Mouse (Mus musculus): ENCODE data around the gene Igf1r. TPM values are rescaled to one million over a fixed set of nuclear protein-coding genes. Genes with fewer than 3 reads are reported as not detected.
A peak's percentile ranks its signal among the peaks of the same experiment; 100 is the strongest.

Gene Igf1r
- total RNA-seq, 2 experiments from 2014 or later: 17.9 to 21.3 TPM

- no peak for DNase-seq
- intact Hi-C loops (cut with DNase I): no loop called here
Measured at GRCm38 (mm10) chr7:68139384-68139783, 186.8 kb downstream of the Igf1r start.

DNA sequence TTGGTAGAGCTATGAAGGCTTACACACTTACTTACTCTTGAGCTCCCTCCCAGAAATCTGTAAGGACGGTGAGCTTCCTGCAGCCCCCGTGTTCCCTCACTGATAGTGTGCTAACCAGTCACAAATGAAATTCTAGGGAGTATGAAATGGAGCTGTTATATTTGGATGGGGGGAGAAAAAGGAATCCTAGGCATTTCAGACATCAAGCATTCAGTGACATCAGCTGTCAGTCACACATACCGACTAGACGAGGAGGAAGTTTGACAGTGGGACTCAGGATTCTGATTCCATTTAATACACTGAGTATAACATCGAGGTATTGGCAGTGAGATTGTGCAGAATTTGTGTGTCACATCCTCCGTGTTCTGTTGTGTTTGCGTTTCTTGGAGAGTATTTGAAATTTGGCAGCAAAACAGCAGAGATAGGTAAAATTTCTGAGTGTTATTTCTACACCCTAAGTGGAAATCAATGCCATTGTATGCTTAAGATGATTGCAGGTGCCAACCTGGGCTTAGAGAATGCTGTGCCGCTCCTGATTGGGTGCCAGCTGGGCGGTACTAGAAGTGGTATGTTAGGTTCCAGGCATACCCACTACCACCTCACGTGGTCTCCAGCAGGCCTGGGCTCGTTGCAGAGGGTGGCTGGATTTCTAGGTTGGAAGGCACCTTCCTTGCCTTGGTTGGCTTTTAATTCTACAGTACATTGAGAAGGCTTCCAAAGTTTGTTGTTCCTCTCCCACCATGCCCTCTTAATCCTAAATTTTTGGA is 187.6 kb downstream of the Igf1r start:
- no peak for DNase-seq
- intact Hi-C loops (cut with DNase I): no loop called here

GRCm38 (mm10) chr7:68144266-68144665 is 191.6 kb downstream of the Igf1r start:
- DNase-seq: no peak
- intact Hi-C loops (cut with DNase I): no loop called here

- DNase-seq: no peak
- intact Hi-C loops (cut with DNase I): loop anchor here (5.0 kb wide), 2 partner anchors 34 to 64 kb away; no protein-coding TSS in a partner anchor
Measured at GRCm38 (mm10) chr7:68148297-68149048, 195.8 kb downstream of the Igf1r start.

DNA sequence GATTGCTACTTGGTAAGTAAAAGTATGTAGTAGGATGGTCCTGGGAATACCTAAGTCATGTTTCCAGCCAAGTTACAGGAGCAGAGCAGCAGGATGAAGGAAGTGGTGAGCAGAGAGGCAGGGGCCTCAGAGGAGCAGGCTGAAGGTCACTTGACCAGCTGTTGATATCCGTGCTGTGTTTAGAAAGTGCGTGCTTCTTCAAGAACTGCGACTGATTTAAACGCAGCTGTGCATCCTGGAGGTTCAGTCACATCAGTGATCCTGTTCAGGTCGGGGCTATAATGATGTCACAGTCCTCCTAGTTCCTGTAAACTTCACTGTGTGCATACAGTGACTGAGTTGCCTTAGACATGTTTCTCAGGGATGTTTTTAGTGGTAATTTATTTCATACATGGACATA is 199.3 kb downstream of the Igf1r start:
- intact Hi-C loops (cut with DNase I): no loop called here
- DNase-seq: no peak

DNA sequence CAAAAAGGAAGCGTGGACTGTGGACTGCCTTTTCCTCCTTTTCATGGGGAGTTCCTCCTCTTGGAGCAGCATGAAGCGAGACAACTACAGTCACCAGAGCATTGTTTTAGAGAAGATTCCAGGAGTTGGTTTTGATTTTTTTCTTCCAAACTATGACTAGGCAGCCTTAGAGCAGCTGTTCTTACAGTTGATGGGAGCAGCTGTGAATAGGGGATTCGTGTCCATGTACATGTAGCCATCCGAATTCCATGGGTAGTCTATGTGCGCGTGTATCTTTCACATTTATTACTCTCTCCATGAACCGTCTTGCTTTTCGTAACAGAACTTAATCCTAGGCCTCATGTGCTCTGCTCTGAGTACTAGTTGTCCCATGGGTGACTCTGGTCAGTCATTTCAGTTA is 199.8 kb downstream of the Igf1r start:
- intact Hi-C loops (cut with DNase I): no loop called here
- DNase-seq: no peak

DNA sequence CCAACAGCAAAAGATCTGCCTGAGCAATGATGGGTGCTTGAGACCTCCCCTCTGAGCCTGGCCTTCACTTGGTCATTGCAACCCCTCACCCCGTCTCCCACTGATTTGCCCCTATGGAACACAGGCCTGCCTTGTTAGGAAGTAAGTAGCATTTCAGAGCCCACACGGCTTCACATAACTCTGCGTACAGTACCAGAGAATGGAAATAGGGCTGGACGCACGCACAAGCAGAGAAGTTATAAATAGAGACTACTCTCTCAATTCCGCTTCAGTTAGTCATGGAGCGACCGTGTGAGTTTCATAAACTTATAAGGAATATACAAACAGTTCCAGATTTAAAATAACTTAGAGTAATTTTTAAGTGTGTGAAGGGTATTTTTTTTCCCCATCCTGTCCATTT is 200.6 kb downstream of the Igf1r start:
- no peak for DNase-seq
- intact Hi-C loops (cut with DNase I): no loop called here

DNA sequence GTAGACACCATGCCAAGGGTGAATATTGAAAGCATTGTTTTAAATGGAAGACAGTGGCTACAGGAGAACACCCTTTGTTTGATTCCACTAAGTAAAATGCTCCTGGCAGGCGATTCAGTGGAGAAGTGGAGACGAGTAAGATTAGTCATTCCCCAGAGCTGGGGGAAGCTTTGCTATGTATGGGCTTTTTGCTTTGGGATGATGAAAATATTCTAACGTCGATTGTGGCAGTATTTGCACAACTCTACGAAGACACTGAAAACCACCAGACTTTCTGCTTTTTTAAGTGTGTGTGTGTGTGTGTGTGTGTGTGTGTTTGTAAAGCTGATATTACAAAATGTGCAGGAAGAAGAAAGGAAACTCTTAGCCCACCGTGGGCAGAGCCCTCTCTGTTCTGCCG is 202.0 kb downstream of the Igf1r start:
- DNase-seq: no peak
- intact Hi-C loops (cut with DNase I): no loop called here

GRCm38 (mm10) chr7:68160094-68160791 is 207.6 kb downstream of the Igf1r start:
- intact Hi-C loops (cut with DNase I): no loop called here
- no peak for DNase-seq

GRCm38 (mm10) chr7:68164074-68164473 is 211.4 kb downstream of the Igf1r start:
- intact Hi-C loops (cut with DNase I): no loop called here

GRCm38 (mm10) chr7:68172776-68173175 is 220.1 kb downstream of the Igf1r start:
- no peak for DNase-seq
- intact Hi-C loops (cut with DNase I): no loop called here

More at GRCm38 (mm10) chr7:68164074-68164473, 211.4 kb downstream of the Igf1r start:
- DNase-seq: no peak

DNA sequence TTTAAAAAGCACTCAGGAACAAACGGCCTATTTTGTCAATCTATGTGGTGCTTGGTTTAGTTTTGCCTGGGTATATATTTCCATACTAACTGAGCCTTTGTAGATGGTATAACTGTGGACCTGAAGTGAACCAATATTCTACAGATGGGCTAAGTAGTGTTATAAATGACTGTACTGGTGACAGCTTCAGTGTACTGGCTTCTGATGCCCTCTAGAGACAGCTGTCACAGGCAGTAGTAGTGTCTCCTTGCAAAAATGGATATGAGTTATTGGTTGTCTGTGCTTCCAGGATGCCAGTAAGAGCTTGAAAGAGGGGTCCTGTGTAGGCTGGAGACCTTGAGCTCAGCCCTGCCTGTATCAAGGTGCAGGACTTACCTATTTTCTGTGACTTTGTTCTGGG is 227.0 kb downstream of the Igf1r start:
- DNase-seq: no peak
- intact Hi-C loops (cut with DNase I): loop anchor here (5.0 kb wide), 4 partner anchors 32 to 392 kb away; partner anchors contain the start of gene Igf1r

- no peak for DNase-seq
- intact Hi-C loops (cut with DNase I): loop anchor here (5.0 kb wide), 3 partner anchors 34 to 394 kb away; no protein-coding TSS in a partner anchor
Measured at GRCm38 (mm10) chr7:68181104-68181503, 228.5 kb downstream of the Igf1r start.

DNA sequence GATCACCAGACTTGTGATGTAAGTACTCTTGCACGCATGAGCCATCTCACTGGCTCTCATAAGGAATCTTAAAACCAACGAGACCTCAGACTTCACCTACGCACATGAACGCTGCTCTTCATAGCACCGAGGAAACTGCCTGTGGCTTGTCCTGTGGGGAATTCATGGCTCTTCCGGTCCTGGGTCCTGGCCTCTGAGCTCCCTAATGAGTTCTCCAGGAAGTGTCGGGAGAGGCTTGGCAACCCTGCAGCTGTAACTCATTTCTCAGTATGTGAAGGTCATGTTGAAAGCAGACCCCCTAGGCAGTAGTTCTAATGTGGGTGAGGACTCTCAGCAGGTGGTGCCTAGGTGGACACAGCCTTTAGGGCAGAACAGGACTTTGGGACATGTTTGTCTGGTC is 229.4 kb downstream of the Igf1r start:
- intact Hi-C loops (cut with DNase I): loop anchor here (5.0 kb wide), 3 partner anchors 35 to 395 kb away; no protein-coding TSS in a partner anchor
- no peak for DNase-seq

DNA sequence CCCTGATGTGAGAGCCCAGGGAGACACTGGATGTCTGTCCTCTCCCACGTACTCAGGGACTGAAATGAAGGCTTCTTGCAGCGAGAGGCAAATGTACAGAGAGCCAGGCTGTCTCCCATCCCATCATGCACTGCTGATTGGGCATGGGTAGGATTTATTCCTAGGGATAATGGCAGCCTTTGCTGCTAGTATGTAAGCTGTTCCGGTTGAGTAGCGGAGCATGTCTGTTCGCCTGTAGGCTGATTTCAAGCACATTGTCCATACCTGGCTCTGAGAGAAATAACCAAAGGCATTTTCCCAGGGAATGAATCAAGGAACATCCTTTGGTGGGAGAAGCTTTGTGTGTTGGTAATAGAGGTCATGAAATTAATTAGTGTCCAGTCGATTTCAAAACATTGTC is 230.1 kb downstream of the Igf1r start:
- intact Hi-C loops (cut with DNase I): loop anchor here (5.0 kb wide), 3 partner anchors 35 to 395 kb away; no protein-coding TSS in a partner anchor

DNA sequence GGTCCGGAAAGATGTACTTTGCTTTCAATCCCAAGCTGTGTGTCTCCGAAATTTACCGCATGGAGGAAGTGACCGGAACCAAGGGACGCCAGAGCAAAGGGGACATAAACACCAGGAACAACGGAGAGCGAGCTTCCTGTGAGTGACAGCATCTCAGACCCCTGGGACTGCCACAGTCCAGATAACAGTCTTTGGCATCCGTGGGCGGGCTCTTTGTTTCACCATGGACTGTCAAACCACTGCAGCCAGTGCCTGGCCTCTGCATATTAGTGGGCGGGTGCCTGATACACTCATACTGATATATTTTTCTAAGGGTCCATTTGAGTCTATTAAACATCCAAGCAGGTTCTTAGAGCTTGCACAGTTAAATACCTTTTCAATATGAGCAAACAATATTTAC is 230.8 kb downstream of the Igf1r start:
- peak in 1 of 2 experiments; percentile 13 for DNase-seq
- intact Hi-C loops (cut with DNase I): loop anchor here (5.0 kb wide), 3 partner anchors 36 to 396 kb away; no protein-coding TSS in a partner anchor

More for the DNA sequence above, 230.1 kb downstream of the Igf1r start:
- DNase-seq: no peak

DNA sequence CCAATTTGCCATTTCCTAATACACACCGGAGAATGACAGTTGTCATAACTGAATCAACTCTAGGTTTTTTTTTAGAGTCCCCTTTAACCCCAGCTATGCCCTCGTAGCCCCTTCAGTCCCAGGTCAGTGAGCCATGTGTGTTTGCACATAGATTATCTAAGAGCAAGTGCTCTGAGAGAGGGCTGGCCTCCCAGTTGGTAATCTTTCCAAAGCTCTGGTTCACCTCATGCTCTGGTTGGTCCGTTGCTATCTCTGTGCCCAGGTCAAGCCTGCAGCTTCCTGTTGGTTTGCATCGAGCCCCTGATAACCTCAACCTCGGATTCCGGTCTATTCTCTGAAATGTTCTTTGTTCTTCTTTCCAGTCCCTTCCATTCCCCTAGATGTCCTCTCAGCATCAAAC is 236.6 kb downstream of the Igf1r start:
- intact Hi-C loops (cut with DNase I): no loop called here

DNA sequence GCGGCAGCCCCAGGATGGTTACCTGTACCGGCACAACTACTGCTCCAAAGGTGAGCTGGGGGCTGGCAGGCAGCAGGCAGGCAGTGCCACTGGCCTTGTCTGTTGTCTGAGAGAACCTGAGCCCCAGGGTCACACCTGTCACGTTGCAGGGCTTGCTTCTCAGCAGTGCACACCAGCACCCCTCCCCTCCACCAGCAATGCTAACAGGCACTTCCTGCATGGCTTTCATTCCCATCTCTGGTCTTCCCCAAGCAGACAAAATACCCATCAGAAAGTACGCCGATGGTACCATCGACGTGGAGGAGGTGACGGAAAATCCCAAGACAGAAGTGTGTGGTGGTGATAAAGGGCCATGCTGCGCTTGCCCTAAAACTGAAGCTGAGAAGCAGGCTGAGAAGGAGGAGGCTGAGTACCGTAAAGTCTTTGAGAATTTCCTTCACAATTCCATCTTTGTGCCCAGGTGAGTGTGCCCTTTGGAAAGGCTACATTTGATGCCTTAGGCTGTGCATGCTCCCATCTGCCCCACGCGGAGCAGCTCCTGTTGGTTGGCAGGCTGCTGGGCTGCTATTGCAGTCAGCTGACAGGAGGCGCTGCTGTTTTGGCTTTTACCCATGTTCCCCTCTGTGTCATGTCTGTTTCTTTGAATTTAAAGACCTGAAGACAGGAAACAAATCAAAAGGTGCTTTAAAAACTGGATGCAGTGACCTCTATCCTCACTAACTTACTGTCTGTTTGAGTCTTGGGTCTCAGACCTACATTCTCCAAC is 237.2 kb downstream of the Igf1r start:
- DNase-seq: no peak
- intact Hi-C loops (cut with DNase I): no loop called here

More for the DNA sequence above, 236.6 kb downstream of the Igf1r start:
- DNase-seq: no peak

DNA sequence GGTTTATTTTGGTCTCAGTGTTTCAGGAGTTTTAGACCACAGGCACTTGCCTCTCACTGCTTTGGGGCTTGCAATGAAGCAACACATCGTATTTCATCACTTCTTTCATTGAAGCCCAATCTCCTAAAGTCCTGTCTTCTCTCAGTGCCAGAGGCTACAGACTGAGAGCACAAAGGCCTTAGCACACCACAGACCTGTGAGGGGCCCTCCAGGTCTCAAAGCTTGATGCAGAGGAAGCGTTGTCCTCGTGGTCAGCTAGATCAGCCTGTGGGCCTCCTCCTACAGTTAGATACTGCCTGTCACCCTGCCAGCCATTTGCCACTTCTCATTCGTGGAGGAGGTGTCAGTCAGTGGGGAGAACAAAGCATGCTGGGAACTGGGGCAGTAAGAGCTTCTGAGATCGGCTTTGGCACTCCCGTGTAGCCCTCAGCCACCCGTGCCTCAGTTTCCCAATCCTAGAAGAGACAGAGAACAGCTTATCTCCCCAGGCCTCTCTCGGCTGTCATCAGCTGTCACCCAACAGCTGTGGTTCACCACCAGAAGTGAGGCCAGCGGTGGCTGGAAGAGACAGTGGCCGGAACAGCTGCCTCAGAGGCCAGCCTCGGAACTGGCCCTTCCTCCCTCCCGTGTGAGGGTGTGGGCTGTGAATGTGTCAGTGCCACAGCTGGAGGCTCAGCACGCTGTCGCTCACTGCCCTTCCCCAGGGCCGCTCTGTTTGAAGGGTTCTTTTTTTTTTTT is 241.5 kb downstream of the Igf1r start:
- intact Hi-C loops (cut with DNase I): no loop called here
- DNase-seq: peak; percentile 40 to 46
